Mouse (Mus musculus): ENCODE measurements around the gene Cntfr. TPM values are rescaled to one million over a fixed set of nuclear protein-coding genes. Genes with fewer than 3 reads are reported as not detected.

The Cntfr gene
- total RNA-seq, 2 experiments from 2014 or later = 84.4 to 89.5 TPM

DNA sequence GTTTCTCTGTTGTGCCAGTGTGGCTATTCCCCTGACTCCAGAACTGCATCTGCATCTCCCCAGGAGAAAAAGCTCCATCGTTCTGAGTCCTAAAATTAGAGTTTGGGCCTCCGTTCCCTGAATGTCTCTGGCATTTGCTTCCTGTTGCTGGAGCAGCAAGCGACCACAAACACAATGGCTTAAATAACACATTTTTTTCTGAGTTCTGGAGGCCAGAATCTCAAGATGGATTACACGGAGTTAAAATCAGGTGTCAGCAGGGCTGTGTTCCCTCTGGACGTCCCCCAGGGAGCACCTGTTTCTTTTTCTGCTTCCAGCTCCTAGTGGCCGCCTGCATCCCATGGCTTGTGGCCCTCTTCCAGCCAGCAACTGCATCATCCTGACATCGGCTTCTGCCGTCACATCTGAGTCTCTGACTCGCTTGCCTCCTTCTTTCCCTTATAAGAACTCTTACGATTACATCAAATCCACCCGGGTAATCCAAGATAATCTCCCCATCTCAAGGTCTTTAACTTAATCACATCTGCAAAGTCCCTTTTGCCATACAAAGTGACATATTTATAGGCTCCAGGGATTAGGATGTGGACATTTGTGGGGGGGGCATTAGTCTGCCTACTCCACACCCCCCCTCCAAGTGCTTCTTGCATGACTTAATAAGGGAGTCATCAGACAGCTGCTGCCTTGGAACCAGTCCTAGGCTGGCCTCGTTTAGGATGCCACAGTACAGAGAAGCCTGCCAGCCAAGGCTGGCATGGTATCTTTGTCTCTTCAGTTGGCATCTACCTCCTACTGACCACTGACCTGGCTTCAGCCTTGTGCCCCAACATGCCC, 77.8 kb downstream of the Cntfr start:
- DNase-seq (ENCODE audit: low spot score in 2 of 2) = peak in 1 of 2 experiments; percentile 61

GRCm38 (mm10) chr4:41615661-41616599, 81.0 kb downstream of the Cntfr start:
- peak; percentile 82 to 91 for DNase-seq (ENCODE audit: low spot score in 2 of 2)

GRCm38 (mm10) chr4:41614156-41614555, 82.7 kb downstream of the Cntfr start:
- DNase-seq (ENCODE audit: low spot score in 2 of 2) = peak; percentile 85 to 89

DNA sequence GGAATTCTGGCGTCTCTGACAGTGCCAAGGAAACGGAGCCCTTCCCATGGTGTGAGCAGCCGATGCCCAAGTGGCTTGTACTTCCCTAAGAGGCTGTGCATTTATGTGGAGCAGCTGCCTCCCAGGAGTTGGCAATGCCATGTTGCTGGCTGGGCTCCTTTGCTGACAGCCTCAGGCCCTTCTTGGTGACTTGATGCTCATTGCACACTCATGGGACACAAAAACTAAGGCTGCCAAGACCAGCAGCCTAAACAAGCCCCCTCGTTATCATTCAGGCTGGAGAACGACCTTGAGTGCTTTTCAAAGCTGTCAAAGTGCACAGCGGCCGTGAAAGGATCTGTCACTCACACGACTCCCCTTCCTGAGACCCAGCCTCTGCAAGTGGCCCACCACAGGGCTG, 84.7 kb downstream of the Cntfr start:
- no peak for DNase-seq (ENCODE audit: low spot score in 2 of 2)

DNA sequence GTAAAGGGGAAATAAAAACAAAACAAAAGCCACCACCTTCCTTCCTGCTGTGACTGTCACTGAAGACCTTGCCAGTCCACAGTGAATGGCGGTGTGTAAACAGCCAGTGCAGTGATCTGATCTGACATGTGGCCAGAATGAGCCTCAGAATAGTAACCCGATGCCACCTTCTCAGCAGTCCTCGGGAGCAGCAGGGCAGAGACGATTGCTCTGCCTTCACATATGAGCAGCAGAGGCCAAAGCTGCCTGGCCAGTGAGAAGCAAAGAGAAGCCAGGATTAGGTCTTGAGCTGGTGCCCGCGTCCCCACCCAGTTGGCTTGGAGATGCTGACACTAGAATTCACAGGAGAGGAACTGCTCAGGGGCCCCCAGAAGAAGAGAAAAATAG, 86.3 kb downstream of the Cntfr start:
- no peak for DNase-seq (ENCODE audit: low spot score in 2 of 2)

DNA sequence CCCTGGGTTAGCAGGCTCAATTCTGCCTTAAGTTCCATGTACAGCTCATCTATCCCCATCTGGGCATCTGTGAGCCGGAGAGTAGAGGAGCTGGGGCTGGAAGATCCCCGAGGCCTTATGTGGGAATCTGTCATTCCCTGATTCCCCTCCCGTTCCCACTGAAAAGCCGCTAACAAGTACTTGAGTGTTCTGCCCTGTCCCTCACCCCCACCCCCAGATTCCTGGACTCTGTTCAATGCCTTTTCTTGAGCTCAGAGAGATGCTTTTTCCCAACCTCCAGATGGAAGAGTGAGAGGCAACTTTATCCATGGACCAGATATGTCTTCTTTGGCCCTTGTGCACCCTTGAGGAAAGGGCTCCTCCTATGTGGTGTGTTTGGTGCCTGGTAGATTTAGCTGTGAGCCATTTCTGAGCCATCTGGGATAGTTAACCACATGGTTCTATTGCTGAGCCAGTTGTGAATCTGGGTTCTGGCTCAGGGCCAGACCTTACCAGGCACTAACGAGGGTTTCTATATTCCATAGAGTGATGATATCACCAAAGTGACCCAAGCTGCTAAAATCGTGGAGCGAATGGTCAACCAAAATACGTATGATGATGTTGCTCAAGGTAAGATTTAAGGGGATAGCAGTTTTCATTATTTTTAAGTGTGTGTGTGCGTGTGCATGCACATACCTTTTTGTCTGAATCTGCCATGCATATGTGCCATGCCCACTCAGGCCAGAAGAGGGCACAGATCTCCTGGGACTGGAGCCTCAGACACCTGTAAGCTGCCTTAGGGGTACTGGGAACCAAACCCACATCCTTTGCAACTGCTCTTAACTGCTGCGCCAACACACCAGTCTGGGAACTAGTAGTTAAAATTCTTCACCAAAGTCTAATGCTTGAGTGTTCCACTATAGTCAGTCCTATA, 87.0 kb downstream of the Cntfr start:
- DNase-seq (ENCODE audit: low spot score in 2 of 2) = no peak

Other genes starting within 250 kb of the Cntfr start
- 1 to 10 TPM; 1.5 to 1.6 TPM for gene Kif24, start 232.2 kb downstream of the Cntfr start, total RNA-seq (2021)
- gene Nudt2, start 231.9 kb downstream of the Cntfr start, total RNA-seq (2021) = 10 to 100 TPM; 26.3 to 26.5 TPM
- 10 to 100 TPM; 44.3 to 45.1 TPM for gene AI464131, start 194.0 kb downstream of the Cntfr start, total RNA-seq (2021)
- gene 1110017D15Rik, start 179.8 kb downstream of the Cntfr start, total RNA-seq (2021) = 10 to 100 TPM in 1 of 2 experiments, 1 to 10 TPM in 1; 4.0 to 10.3 TPM
- gene Fam219a, start 127.6 kb downstream of the Cntfr start, total RNA-seq (2021) = 100 to 1,000 TPM; 170 to 187 TPM
- gene Dnaic1, start 127.3 kb downstream of the Cntfr start, total RNA-seq (2021) = 10 to 100 TPM in 1 of 2 experiments, 1 to 10 TPM in 1; 7.2 to 13.3 TPM
- gene Enho, start 56.8 kb downstream of the Cntfr start, total RNA-seq (2021) = 10 to 100 TPM; 61.0 to 69.8 TPM
- 10 to 100 TPM; 26.8 to 29.2 TPM for gene Il11ra1, start 2.9 kb upstream of the Cntfr start, total RNA-seq (2021)
- 10 to 100 TPM; 26.7 to 31.1 TPM for gene Rpp25l, start 16.4 kb upstream of the Cntfr start, total RNA-seq (2021)
- gene Dctn3, start 26.1 kb upstream of the Cntfr start, total RNA-seq (2021) = 100 to 1,000 TPM; 161 to 163 TPM
- not detected for gene Arid3c, start 34.1 kb upstream of the Cntfr start, total RNA-seq (2021)
- gene Galt, start 58.1 kb upstream of the Cntfr start, total RNA-seq (2021) = 10 to 100 TPM; 50.0 to 54.2 TPM
- 10 to 100 TPM; 40.2 to 44.2 TPM for gene Sigmar1, start 59.1 kb upstream of the Cntfr start, total RNA-seq (2021)
- 100 to 1,000 TPM; 118 to 125 TPM for gene Ccl27a, start 77.2 kb upstream of the Cntfr start, total RNA-seq (2021)
- not detected for gene Gm21541, start 206.5 kb upstream of the Cntfr start, total RNA-seq (2021)
- 10 to 100 TPM; 11.7 to 15.9 TPM for gene Gm20878, start 244.5 kb upstream of the Cntfr start, total RNA-seq (2021)